Mouse (Mus musculus) megakaryocyte-erythroid progenitor cell, adult 5-6 weeks (primary cell): ENCODE measurements at regions not wholly inside any gene's neighbourhood (a gene's known extent, or its start where the extent isn't known, plus 50 kb on each side); places are given as distances from the start of the nearest gene placed in this dataset.

Source experiments
- ATAC-seq: replicated peaks from 2 replicates; pipeline ENCODE4 v1.8.0; 2016; ENCODE audit warnings: mild to moderate bottlenecking, inconsistent platforms; ENCODE audit not compliant: severe bottlenecking, poor library complexity, low FRiP score, low TSS enrichment

- no peak for ATAC-seq
These were observed 1368.5 kb downstream of the Gsdmc2 start for GRCm38 (mm10) chr15:62476452-62476851.

GRCm38 (mm10) chr15:62470683-62471331, 1374.2 kb downstream of the Gsdmc2 start:
- no peak for ATAC-seq

GRCm38 (mm10) chr15:62468076-62468475, 1376.9 kb downstream of the Gsdmc2 start:
- no peak for ATAC-seq

- no peak for ATAC-seq
These were observed 1378.1 kb downstream of the Gsdmc2 start for GRCm38 (mm10) chr15:62466856-62467255.

GRCm38 (mm10) chr15:62465026-62465839, 1379.7 kb downstream of the Gsdmc2 start:
- no peak for ATAC-seq

- no peak for ATAC-seq
These were observed 1382.3 kb downstream of the Gsdmc2 start for GRCm38 (mm10) chr15:62462698-62463097.

- no peak for ATAC-seq
These were observed 1383.5 kb downstream of the Gsdmc2 start for GRCm38 (mm10) chr15:62461398-62462051.

GRCm38 (mm10) chr15:62460724-62461123, 1384.3 kb downstream of the Gsdmc2 start:
- ATAC-seq: no peak

- no peak for ATAC-seq
These were observed 1384.9 kb downstream of the Gsdmc2 start for GRCm38 (mm10) chr15:62460026-62460607.

GRCm38 (mm10) chr15:62457990-62458389, 1387.0 kb downstream of the Gsdmc2 start:
- no peak for ATAC-seq

- ATAC-seq: peak; percentile 57; the same call in 1 of the 2 replicates
These were observed 1387.8 kb downstream of the Gsdmc2 start for GRCm38 (mm10) chr15:62457051-62457664.

- ATAC-seq: no peak
These were observed 1389.0 kb downstream of the Gsdmc2 start for GRCm38 (mm10) chr15:62456020-62456419.

GRCm38 (mm10) chr15:62448116-62448515, 1396.9 kb downstream of the Gsdmc2 start:
- ATAC-seq: no peak

- ATAC-seq: no peak
These were observed 1405.8 kb downstream of the Gsdmc2 start for GRCm38 (mm10) chr15:62439211-62439610.

GRCm38 (mm10) chr15:62436631-62437030, 1408.3 kb downstream of the Gsdmc2 start:
- ATAC-seq: no peak

- ATAC-seq: no peak
These were observed 1409.8 kb downstream of the Gsdmc2 start for GRCm38 (mm10) chr15:62435141-62435680.

- ATAC-seq: no peak
These were observed 1412.2 kb downstream of the Gsdmc2 start for GRCm38 (mm10) chr15:62432742-62433245.

- ATAC-seq: no peak
These were observed 1413.8 kb downstream of the Gsdmc2 start for GRCm38 (mm10) chr15:62431150-62431678.

GRCm38 (mm10) chr15:62422995-62423394, 1422.0 kb downstream of the Gsdmc2 start:
- ATAC-seq: no peak
